17 mouse cellular contexts compared by ENCODE assay signal in the genomic region with DNA sequence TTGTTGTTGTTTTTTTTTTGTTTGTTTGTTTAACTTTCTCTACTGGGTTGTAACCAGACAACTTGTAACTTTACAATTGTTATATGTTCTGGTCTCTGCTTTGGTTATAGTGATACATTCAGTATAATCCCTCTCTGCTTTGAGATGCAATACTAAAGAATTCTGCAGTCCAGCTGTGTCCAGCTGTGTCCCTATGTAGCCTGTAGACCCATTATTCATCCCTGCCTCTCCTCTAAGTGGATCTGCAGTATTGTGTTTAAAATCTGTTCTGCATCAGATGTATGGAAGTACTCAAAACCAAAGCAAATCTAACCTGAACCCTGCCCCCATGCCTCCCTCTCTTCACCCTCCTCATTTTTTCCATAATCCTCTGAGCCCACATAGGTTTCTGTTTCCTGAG.
"Had no signal": no experiment of that assay in that cellular context is flagged by ENCODE, and none has a peak within 500 bp of the region (broad histone marks: within the 10 kb centered on the region; RNA-seq: fewer than 3 reads in every experiment).

No protein-coding gene starts in this region.

- H3K4me1 ChIP-seq: liver, embryonic 13.5 days; lung, embryonic 15.5 days; midbrain, embryonic 12.5 days; midbrain, embryonic 15.5 days; neural tube, embryonic 12.5 days; neural tube, embryonic 15.5 days had no signal

- H3K4me2 ChIP-seq: hindbrain, embryonic 14.5 days; liver, embryonic 13.5 days; lung, embryonic 15.5 days; midbrain, embryonic 12.5 days; midbrain, embryonic 15.5 days; neural tube, embryonic 12.5 days; neural tube, embryonic 15.5 days had no signal

- DNase-seq: kidney, adult 2 months; layer of hippocampus, adult 9-11 months; liver, embryonic 13.5 days; lung, postnatal 14 days; right cerebral cortex, adult 18-20 months; right cerebral cortex, postnatal 14 days; right cerebral cortex, postnatal 4 days; thymus, postnatal 25 days had no signal

- ATAC-seq: midbrain, embryonic 15.5 days had no signal

- H3K27ac ChIP-seq: hindbrain, embryonic 14.5 days; layer of hippocampus, adult 2 months; left cerebral cortex, adult 2 months; liver, embryonic 13.5 days; lung, embryonic 15.5 days; macrophage; midbrain, embryonic 12.5 days; midbrain, embryonic 15.5 days; neural tube, embryonic 12.5 days; neural tube, embryonic 15.5 days had no signal

- H3K9ac ChIP-seq: hindbrain, embryonic 14.5 days; liver, embryonic 13.5 days; lung, embryonic 15.5 days; midbrain, embryonic 12.5 days; midbrain, embryonic 15.5 days; neural tube, embryonic 12.5 days; neural tube, embryonic 15.5 days had no signal

- H3K36me3 ChIP-seq: liver, embryonic 13.5 days; lung, embryonic 15.5 days; midbrain, embryonic 12.5 days; midbrain, embryonic 15.5 days; neural tube, embryonic 12.5 days; neural tube, embryonic 15.5 days had no signal

- H3K4me3 ChIP-seq: layer of hippocampus, adult 2 months; left cerebral cortex, adult 2 months; liver, embryonic 13.5 days; lung, embryonic 15.5 days; midbrain, embryonic 12.5 days; midbrain, embryonic 15.5 days; neural tube, embryonic 12.5 days; neural tube, embryonic 15.5 days had no signal

- H3K9me3 ChIP-seq: liver, embryonic 13.5 days; lung, embryonic 15.5 days; midbrain, embryonic 12.5 days; midbrain, embryonic 15.5 days; neural tube, embryonic 12.5 days; neural tube, embryonic 15.5 days had no signal

- H3K27me3 ChIP-seq: liver, embryonic 13.5 days; lung, embryonic 15.5 days; midbrain, embryonic 12.5 days; midbrain, embryonic 15.5 days; neural tube, embryonic 12.5 days; neural tube, embryonic 15.5 days had no signal
